Mouse (Mus musculus) lung, adult 2 months (tissue): ENCODE measurements around the gene Prss57.

Source experiments
- CTCF ChIP-seq: fragments of 200-500 bp; IDR thresholded peaks from 2 replicates; pipeline ENCODE4 v1.5.1; 2011; ENCODE audit warnings: mild to moderate bottlenecking, low read length, control low read depth; ENCODE audit not compliant: insufficient read depth
- POLR2A ChIP-seq: fragments of 200-500 bp; IDR thresholded peaks from 2 replicates; pipeline ENCODE4 v1.6.1; 2011; ENCODE audit warnings: low read depth, mild to moderate bottlenecking, control low read depth, low read length, borderline replicate concordance; ENCODE audit errors: extremely low read depth

DNA sequence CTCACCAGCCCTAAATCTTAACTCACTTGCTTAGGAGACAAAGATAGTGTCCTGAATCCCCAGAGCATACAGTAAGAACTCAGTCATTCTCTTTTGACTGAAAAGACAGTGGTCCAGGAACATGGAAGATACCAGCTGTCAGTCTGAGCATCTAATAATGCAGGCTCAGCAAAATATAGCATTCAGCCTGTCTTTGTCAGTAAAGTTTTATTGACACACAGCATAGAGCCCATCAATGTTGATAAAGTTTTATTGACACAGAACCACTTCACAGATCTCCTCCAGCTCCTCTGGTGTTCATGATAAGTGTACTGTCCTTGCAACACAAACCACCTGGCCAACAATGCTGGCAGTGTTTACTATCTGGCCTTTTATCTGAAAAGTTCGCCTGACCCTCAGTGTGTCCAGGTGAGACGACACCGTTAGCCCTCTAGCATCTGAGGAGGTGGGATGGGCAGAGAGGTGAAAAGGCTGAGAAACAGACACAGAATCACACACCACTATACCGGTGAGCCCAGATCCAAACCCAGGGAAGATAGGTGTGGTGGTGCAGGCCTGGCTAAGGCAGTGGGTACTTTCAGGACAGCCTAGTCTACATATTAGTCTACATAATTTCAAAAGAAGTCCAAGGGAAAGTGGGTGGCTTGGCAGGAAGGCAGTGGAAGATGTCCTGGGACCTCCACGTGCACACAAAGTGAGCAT is 1.7 kb upstream of the Prss57 start:
- TF ChIP-seq CTCF (no peak), POLR2A (no peak)
